Mouse (Mus musculus) ovary, adult 18-20 months (tissue): ENCODE measurements around the gene 4930402H24Rik.

ENCODE experiments used
- DNase-seq: peaks from one replicate; pipeline ENCODE4 v3.0.0; 2022; ENCODE audit warnings: low spot score, mixed read lengths

4930402H24Rik gene

GRCm38 (mm10) chr2:130728906-130729585 is 177.2 kb downstream of the 4930402H24Rik start:
- DNase-seq: no peak

- no peak for DNase-seq
Observed at GRCm38 (mm10) chr2:130727752-130728151, 178.5 kb downstream of the 4930402H24Rik start.

DNA sequence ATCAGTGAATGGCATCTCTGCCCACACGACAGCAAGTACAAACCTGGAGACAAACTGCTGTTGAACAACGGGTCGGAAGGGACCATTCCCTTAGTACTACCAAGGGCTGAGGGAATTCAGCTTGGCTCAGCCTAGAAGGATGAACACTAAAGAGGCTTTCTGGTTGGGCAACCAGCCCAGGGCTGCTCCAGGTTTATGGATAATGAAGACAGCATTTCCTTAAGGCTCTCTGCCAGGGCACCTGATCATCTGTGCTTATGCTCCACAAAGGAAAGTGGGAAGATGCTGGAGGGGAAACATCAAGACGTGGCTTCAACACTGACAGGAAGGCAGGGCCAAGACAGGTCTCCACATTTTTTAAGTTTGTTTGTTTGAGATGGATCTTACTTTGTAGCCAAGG is 181.8 kb downstream of the 4930402H24Rik start:
- DNase-seq: no peak

DNA sequence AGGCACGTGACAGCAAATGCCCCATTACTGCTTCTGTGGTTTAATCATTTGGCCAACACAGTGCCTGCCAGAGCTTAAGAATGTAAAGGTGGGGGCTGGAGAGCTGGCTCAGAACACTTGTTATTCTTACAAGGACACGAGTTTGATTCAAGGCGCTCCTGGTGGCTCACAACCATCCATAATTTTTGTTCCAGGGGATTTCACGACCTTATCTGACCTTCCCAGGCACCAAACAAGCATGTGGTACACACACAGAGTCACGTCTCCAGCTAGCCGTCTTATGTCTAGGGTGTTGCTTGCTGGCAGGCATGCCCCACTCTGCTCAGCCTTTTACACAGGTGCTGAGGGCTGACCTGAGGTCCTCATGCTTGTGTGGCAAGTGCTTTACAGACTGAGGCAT is 188.3 kb downstream of the 4930402H24Rik start:
- peak; percentile 23 for DNase-seq

DNA sequence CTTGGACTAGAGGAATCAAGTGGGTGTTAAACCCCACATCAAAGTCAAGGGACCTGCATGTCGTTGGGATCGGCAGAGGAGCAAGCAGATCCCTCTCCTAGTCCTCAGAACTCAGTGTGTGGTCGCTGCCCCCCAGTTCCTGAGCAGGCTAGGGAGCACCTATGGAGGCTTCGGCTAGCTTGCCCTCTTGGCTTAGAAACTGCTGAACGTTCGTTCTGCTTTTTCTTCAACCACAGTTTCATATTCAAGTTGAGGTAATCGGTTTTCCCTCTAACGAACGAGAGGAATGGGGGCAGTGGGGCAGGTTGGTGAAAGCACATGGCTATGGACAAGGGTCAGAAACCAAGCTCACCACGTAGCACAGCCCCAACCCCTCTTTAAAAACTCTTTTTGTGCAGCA is 199.1 kb downstream of the 4930402H24Rik start:
- no peak for DNase-seq

DNA sequence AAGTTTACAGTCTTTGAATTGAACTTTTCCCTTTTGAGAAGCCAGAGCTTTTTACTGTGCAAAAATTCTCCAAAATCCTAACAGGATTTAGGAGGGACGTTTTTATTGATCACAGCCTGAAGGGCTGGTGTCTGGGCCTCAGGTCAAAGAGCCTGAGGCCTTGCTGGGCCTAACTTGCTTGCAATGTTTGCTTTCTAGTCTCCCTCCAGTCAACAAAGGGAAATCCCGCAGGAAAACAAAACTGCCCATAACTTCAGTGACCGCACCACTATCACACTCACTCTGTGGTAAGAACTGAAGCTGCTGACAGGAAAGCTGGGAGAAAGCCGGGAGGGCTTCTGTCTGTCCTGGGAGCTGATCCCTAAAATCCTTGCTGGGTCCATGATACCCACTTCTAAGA is 199.6 kb downstream of the 4930402H24Rik start:
- DNase-seq: no peak

GRCm38 (mm10) chr2:130705178-130705577 is 201.0 kb downstream of the 4930402H24Rik start:
- no peak for DNase-seq

- no peak for DNase-seq
Observed at GRCm38 (mm10) chr2:130704040-130705001, 201.9 kb downstream of the 4930402H24Rik start.

DNA sequence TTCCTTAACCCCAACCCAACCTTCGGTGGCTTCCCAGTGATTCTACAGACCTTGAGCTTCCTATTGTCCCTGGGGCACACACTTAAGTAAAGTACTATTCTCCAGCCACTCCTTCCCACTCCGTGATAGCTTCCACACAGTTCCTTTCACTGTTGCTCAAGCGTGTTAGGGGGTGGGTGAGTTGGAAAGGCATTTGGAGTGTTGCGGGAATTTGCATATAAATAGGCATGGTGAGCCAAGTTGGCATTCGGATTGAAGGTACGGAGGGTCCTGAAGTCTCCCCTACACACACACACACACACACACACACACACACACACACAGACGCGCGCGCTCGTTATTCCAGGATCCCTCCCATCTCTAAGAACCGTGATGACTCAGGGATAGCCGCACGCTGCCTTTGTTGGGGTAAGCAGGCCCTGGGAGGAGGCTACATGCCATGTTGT is 208.4 kb downstream of the 4930402H24Rik start:
- DNase-seq: no peak

- DNase-seq: peak; percentile 81
Observed at GRCm38 (mm10) chr2:130697153-130697810, 208.9 kb downstream of the 4930402H24Rik start, which contains the start of gene Slc4a11. Slc4a11 (minus strand) TSS chr2:130697519.

GRCm38 (mm10) chr2:130696700-130697152 is 209.5 kb downstream of the 4930402H24Rik start:
- no peak for DNase-seq

GRCm38 (mm10) chr2:130693563-130693962 is 212.6 kb downstream of the 4930402H24Rik start:
- no peak for DNase-seq

GRCm38 (mm10) chr2:130689011-130689410 is 217.2 kb downstream of the 4930402H24Rik start:
- no peak for DNase-seq

- DNase-seq: no peak
Observed at GRCm38 (mm10) chr2:130685426-130685825, 220.8 kb downstream of the 4930402H24Rik start.

- no peak for DNase-seq
Observed at GRCm38 (mm10) chr2:130681531-130681930, 224.7 kb downstream of the 4930402H24Rik start.

DNA sequence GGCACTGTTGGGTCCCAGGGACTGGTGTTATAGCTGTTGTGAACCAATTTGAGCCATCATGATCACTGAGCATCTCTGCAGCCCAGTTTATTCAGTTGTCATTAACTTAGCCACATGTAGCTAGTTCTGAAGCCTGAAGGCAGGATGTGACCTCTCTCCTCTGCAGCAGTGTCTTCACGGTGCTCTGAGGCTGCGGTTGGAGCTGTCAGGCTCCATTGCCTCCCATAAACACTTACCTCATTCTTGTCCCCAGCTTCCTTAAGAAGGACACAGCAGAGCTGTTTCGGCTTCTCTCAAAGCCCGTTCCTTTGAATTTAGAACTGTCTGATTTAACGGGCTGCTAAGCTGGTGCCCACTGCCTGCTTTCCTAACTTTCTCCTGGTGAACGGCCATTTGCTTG is 226.3 kb downstream of the 4930402H24Rik start:
- DNase-seq: no peak

- no peak for DNase-seq
Observed at GRCm38 (mm10) chr2:130679154-130679553, 227.1 kb downstream of the 4930402H24Rik start.

DNA sequence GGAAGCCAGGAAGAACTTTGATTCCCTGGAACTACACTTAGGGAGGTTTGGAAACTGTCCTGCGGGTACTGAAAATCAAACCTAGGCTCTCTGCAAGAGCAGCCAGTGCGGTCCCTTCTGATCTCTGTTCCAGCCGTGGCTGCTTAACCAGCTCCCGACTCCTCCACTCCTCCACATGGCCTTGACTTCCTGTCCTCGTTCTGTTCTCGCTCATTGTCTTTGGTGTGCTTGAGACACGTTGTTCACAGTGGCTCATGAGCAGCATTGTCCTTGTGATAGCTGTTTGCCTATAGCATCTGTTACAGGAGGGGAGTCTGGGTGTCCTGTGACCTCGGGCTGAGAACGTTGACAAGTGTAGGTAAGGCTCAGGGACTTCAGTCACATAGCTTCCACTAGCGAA is 229.0 kb downstream of the 4930402H24Rik start:
- peak; percentile 69 for DNase-seq

DNA sequence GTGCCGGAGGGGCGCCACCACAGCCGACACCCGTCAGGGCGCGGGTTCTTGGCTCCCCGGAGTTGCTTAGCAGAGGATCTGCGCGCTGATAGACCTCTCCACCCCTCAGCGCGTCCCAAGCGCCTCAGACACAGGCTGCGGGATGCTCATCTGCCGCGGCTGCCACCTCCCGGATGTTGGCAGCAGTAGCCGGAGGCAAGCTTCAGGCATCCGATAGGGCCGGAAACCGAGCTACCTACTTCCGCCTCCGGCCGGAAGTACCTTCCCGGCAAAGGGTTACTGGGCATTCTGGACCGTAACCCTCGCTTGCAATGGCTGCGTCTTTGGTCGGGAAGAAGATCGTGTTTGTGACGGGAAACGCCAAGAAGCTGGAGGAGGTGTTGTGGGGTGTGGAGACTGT is 238.6 kb downstream of the 4930402H24Rik start, which contains the start of gene Itpa:
TSS of gene Itpa (plus strand) at position 52 of the 400 bp plus-strand sequence.
- DNase-seq: peak; percentile 83

DNA sequence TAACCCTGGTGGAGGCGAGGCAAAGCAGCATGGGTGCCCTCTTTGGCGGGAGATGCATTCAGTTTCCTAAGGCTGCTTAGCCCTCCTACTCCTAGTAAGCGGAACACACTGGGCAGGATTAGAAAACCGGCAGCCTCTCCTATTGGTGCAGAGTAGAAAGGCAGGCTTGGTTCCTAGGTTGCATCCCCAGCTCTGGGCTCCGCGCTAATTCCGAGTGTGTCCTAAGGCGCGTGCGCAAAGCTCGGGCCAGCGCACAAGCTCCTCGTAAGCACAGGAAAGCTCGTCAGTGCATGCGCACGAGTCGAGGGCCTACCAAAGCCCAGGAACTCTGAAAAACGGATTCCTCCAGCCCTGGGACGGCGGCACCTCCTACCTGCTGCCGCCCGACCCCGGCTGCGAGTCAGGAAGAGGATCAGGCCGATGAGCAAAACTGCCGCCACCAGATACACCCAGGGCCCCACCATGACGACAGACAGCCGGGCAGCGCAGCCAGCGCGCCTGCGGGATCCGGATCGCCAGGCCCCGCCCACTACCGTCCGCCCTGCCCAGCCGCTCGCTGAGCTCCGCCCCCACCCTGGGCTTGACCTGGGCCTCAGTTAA is 242.0 kb downstream of the 4930402H24Rik start, which contains the start of gene Ddrgk1:
TSS of gene Ddrgk1 (minus strand) at position 558 of the 600 bp plus-strand sequence.
- DNase-seq: peak; percentile 88

DNA sequence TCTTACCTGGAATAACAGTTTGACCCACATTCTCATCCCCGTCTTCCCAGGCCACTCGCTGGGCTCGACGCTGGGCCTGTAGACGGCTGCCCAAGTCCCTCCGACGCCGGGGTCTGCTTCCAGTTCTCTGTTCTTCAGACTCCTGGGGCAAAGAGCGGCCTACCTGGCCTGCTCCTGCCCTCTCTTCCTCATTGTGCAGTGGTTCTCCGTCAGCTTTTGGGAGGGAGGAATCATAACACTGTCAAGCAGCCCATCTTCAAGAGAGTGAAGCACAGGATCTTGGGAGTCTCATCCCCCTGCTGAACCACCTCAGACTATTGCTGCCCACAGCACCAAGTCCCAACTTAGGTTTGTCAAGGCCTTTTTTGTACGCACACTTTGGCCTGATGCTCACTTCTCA is 242.9 kb downstream of the 4930402H24Rik start:
- DNase-seq: no peak

GRCm38 (mm10) chr2:130658530-130658929 is 247.7 kb downstream of the 4930402H24Rik start:
- DNase-seq: no peak
